Mouse (Mus musculus): ENCODE measurements around the gene Fgl2. TPM values are rescaled to one million over a fixed set of nuclear protein-coding genes. Genes with fewer than 3 reads are reported as not detected.
A peak's percentile ranks its signal among the peaks of the same experiment; 100 is the strongest.

Gene Fgl2
- total RNA-seq, 2 experiments from 2014 or later = 48.1 to 49.3 TPM

DNA sequence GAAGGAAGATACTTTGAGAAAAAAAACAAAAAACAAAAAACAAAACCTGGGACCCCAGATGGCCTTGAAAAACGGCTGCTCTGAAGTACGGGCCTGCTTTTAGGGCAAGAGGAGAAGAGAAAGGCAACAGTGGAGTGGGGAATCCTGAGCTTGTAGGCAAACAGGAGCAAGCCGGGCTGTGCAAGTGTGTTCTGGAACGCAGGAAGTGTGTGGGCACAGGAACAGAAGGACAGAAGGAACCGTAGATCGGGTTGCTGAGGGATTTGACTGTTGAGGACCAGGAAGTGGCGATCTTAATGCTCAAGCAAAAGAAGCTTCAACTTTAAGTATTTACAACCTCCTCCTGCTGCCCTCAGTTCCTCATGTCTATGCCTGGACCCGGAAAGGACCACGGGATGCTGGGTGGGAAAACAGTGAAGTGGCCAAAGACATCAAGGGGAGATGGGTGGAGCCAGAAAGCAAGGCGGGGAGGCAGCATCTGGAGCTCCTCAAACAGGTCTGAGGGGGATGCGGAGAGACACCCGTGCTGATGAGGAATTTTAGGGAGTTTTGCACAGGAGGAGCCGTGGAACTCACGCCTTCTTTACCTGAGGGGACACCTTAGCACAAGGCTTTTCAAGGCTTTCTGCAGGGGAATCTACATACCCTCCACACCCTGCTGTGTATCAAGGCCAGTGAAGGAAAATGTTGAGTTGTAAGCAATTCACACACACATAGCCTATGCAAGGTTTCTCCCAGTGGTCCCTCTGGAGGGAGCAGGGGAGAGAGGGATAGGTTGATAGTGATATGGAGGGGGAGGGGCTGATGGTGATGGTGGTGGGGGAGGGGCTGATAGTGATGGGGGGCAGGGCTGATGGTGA is 11.2 kb downstream of the Fgl2 start:
- ATAC-seq (ENCODE audit: poor library complexity, severe bottlenecking) = 0 out of 2 replicates have a peak, but pooled peaks have one; percentile 13

- ATAC-seq (ENCODE audit: poor library complexity, severe bottlenecking) = no peak
Measured at GRCm38 (mm10) chr5:21384252-21384960, 12.0 kb downstream of the Fgl2 start.

DNA sequence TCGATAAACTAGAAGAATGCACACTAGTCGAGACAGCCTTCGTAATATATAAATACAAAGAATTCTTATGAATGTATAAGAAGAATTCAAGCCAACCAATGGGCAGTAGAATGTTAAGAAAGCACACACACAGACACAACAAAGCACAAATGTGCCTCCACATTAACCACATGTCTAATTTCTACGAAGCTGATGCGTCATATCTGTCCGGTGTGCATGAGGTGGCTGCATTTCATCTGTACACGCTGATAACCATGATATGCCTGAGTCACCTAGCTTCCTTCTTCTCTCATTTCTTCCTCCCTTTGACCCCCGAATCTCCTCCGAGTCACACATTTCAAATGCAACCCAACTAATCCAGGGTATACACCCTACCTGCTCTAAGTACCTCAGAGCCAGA is 12.5 kb downstream of the Fgl2 start:
- peak; percentile 56 for ATAC-seq (ENCODE audit: poor library complexity, severe bottlenecking)

GRCm38 (mm10) chr5:21386432-21386831 is 14.0 kb downstream of the Fgl2 start:
- peak; percentile 83 for ATAC-seq (ENCODE audit: poor library complexity, severe bottlenecking)

GRCm38 (mm10) chr5:21387340-21387739 is 14.9 kb downstream of the Fgl2 start:
- ATAC-seq (ENCODE audit: poor library complexity, severe bottlenecking) = peak; percentile 39; the same call in 1 of the 2 replicates

GRCm38 (mm10) chr5:21388855-21389254 is 16.4 kb downstream of the Fgl2 start:
- ATAC-seq (ENCODE audit: poor library complexity, severe bottlenecking) = no peak

DNA sequence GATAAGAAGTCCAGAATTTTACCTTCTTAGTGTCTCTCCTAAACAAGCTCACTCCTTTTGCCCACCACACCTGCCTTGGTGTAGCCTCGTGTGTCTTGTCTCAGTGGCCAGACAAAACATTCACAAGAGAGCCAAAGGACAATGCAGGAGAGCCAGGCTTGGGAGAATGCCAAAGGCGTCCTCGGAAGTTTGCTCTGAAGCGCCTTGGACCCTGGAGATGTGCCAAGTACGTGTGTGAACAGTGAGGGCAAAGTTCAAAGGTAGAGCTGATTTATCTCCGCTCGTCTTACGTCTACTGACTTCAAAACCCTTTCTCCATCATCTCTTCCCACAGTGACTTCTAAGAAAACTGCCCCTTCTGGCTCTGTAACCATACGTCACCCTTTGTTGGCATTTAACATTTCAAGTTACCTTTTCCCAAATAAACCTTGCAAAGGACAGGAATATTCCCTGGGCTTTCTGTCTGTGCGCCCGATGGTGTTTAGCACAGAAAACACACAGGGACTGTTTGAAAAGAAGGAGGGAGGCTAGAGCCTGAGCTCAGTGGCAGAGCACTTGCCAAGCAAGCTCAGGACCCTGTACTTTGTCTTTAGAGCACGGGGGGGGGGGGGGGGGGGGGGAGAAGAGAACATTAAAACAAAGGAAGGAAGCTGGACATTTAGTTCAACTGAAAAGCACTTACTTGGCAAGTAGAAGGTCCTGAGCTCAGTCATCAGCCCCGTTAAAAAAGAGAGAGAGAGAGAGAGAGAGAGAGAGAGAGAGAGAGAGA is 19.4 kb downstream of the Fgl2 start:
- no peak for ATAC-seq (ENCODE audit: poor library complexity, severe bottlenecking)

DNA sequence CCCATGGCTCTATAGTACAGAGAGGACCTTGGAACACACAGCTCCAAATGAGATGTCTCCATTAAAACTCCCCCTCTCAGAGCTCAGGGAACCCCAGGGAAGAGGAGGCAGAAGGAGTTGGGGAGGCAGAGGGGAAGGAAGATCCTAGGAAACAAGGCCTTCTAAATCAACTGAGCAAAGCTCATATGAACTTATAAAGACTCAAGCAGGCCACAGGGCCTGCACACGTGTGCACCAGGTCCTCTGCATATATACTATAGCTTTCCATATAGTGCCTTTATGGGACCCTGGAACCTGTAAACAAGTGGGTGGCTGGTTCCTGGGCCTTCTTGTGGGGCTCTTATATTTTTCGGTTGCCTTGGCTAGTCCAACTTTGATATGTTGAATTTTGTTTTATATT is 22.1 kb downstream of the Fgl2 start:
- ATAC-seq (ENCODE audit: poor library complexity, severe bottlenecking) = no peak

DNA sequence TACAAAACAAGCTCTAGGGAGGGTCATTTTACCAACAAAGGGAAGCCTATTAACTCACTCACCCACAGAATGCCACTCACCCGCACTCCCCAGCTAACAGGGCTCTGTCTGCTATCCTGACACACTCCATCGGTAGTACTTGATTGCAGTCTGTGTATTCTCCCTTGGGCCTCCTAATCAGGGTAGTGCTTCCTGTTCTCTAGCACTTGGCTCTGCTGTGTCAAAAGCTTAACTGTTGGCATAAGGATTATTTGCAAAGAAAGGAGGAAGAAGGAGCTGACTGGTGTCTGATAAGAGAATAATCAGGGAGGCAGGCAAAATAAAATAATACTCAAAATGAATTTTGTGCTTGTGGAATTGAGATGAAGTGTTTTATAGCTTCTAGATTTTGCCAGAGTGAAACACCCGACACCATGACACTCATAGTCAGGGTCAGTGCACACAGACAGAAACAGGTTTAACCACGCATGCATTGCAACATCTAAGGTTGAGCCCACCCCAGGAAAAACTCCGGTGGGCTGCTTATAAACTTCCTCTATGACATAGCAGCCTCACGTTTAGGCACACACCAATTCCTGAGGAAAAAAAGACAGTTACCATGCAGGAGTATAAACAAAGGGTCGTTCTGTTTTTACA is 22.9 kb downstream of the Fgl2 start:
- ATAC-seq (ENCODE audit: poor library complexity, severe bottlenecking) = peak; percentile 59

GRCm38 (mm10) chr5:21411261-21411666 is 38.8 kb downstream of the Fgl2 start:
- ATAC-seq (ENCODE audit: poor library complexity, severe bottlenecking) = peak; percentile 91

GRCm38 (mm10) chr5:21412056-21412455 is 39.6 kb downstream of the Fgl2 start:
- peak; percentile 72 for ATAC-seq (ENCODE audit: poor library complexity, severe bottlenecking)

- no peak for ATAC-seq (ENCODE audit: poor library complexity, severe bottlenecking)
Measured at GRCm38 (mm10) chr5:21413322-21413721, 40.9 kb downstream of the Fgl2 start.

GRCm38 (mm10) chr5:21414116-21414820 is 41.8 kb downstream of the Fgl2 start:
- ATAC-seq (ENCODE audit: poor library complexity, severe bottlenecking) = no peak

- no peak for ATAC-seq (ENCODE audit: poor library complexity, severe bottlenecking)
Measured at GRCm38 (mm10) chr5:21418613-21419012, 46.2 kb downstream of the Fgl2 start.

- ATAC-seq (ENCODE audit: poor library complexity, severe bottlenecking) = 0 out of 2 replicates have a peak, but pooled peaks have one; percentile 26
Measured at GRCm38 (mm10) chr5:21420609-21421008, 48.2 kb downstream of the Fgl2 start.

GRCm38 (mm10) chr5:21424614-21425602 is 52.5 kb downstream of the Fgl2 start, which contains the start of the genes Ccdc146 and Fam185a:
Gene Ccdc146, minus strand, starts transcription at chr5:21424677.
Gene Fam185a, plus strand, starts transcription at chr5:21424958.
- ATAC-seq (ENCODE audit: poor library complexity, severe bottlenecking) = peak; percentile 100

DNA sequence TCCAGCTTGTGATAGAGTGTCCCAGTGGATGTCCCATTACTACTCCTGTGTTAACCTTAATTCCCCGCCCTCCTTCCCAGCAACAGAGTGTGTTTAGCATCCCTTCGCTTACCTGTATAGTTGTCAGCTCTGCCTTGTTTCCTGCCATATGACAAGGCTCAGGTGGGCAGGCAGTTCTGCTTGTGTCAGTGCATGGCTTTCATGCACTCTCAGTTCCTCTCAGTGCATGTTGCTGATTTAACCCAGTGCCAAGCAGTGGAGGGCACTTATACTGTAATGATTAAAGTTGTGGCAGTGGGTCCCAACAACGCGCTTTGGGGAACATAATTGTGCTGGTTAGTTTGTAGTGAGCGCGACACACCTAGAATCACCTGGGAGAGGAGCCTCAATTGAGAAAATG is 54.2 kb downstream of the Fgl2 start:
- ATAC-seq (ENCODE audit: poor library complexity, severe bottlenecking) = no peak
